Mouse (Mus musculus) cerebellum, adult 2 months (tissue): ENCODE measurements at regions not wholly inside any gene's neighbourhood (a gene's known extent, or its start where the extent isn't known, plus 50 kb on each side); places are given as distances from the start of the nearest gene placed in this dataset.

ENCODE experiments used
- CTCF ChIP-seq: fragments of 200-500 bp; IDR thresholded peaks from 2 replicates; pipeline ENCODE4 v1.5.1; 2011; ENCODE audit warnings: low read depth, mild to moderate bottlenecking, control low read depth, low read length, moderate library complexity, borderline replicate concordance; ENCODE audit not compliant: insufficient read depth
- POLR2A ChIP-seq: fragments of 200-500 bp; IDR thresholded peaks from 2 replicates; pipeline ENCODE4 v1.6.1; 2011; ENCODE audit warnings: low read length, control low read depth, borderline replicate concordance; ENCODE audit not compliant: insufficient read depth

- no peak for TF ChIP-seq CTCF
- TF ChIP-seq POLR2A, result no peak
These were observed 290.6 kb downstream of the Pdgfc start for GRCm38 (mm10) chr3:81326866-81327265.
